Mouse (Mus musculus) urinary bladder, postnatal 4 days (tissue): ENCODE data around the gene Nav3.

ENCODE experiments used
- DNase-seq, 2 experiments: peaks; one replicate each; pipeline ENCODE4 v3.0.0; 2021 to 2022; ENCODE audit warnings: low spot score in 2 of 2

Nav3 gene

GRCm38 (mm10) chr10:109806782-109807493, 649.1 kb downstream of the Nav3 start:
- no peak for DNase-seq

GRCm38 (mm10) chr10:109803441-109803840, 652.6 kb downstream of the Nav3 start:
- no peak for DNase-seq

- DNase-seq = no peak
Observed at GRCm38 (mm10) chr10:109802236-109802635, 653.8 kb downstream of the Nav3 start.

- no peak for DNase-seq
Observed at GRCm38 (mm10) chr10:109799246-109799645, 656.8 kb downstream of the Nav3 start.

GRCm38 (mm10) chr10:109796981-109797380, 659.0 kb downstream of the Nav3 start:
- no peak for DNase-seq

- no peak for DNase-seq
Observed at GRCm38 (mm10) chr10:109793491-109793890, 662.5 kb downstream of the Nav3 start.

GRCm38 (mm10) chr10:109788728-109789127, 667.3 kb downstream of the Nav3 start:
- no peak for DNase-seq

- no peak for DNase-seq
Observed at GRCm38 (mm10) chr10:109779109-109779508, 676.9 kb downstream of the Nav3 start.

- no peak for DNase-seq
Observed at GRCm38 (mm10) chr10:109769092-109769491, 686.9 kb downstream of the Nav3 start.

GRCm38 (mm10) chr10:109765650-109766049, 690.4 kb downstream of the Nav3 start:
- DNase-seq = no peak

GRCm38 (mm10) chr10:109764412-109765101, 691.4 kb downstream of the Nav3 start:
- DNase-seq = no peak

- no peak for DNase-seq
Observed at GRCm38 (mm10) chr10:109758921-109759600, 696.9 kb downstream of the Nav3 start.

GRCm38 (mm10) chr10:109746901-109747300, 709.1 kb downstream of the Nav3 start:
- no peak for DNase-seq

- DNase-seq = no peak
Observed at GRCm38 (mm10) chr10:109741664-109742063, 714.3 kb downstream of the Nav3 start.

GRCm38 (mm10) chr10:109740326-109740725, 715.7 kb downstream of the Nav3 start:
- no peak for DNase-seq

- DNase-seq = no peak
Observed at GRCm38 (mm10) chr10:109723646-109724045, 732.4 kb downstream of the Nav3 start.

- DNase-seq = no peak
Observed at GRCm38 (mm10) chr10:109718808-109719207, 737.2 kb downstream of the Nav3 start.

- DNase-seq = no peak
Observed at GRCm38 (mm10) chr10:109718390-109718789, 737.6 kb downstream of the Nav3 start.

GRCm38 (mm10) chr10:109713001-109713400, 743.0 kb downstream of the Nav3 start:
- DNase-seq = no peak

GRCm38 (mm10) chr10:109699771-109700335, 756.2 kb downstream of the Nav3 start:
- no peak for DNase-seq

GRCm38 (mm10) chr10:109690564-109690963, 765.4 kb downstream of the Nav3 start:
- DNase-seq = no peak
